Mouse (Mus musculus) myocyte (in vitro differentiated cells): ENCODE measurements at regions not wholly inside any gene's neighbourhood (a gene's known extent, or its start where the extent isn't known, plus 50 kb on each side); places are given as distances from the start of the nearest gene placed in this dataset.
"Not testable (repeated sequence)": the region's sequence is repeated elsewhere in the genome, so short reads cannot be mapped to it uniquely, and the experiment has no call there.

Experiments
- H3K27me3 ChIP-seq: one replicate; pipeline ENCODE4 v1.6.1; 2011; ENCODE audit not compliant: control insufficient read depth, insufficient read depth, insufficient read length
- H3K36me3 ChIP-seq: one replicate; pipeline ENCODE4 v1.6.1; 2011; ENCODE audit not compliant: control insufficient read depth, insufficient read depth
- H3K4me2 ChIP-seq: one replicate; pipeline ENCODE4 v1.6.1; 2011; ENCODE audit warnings: low read depth, control low read depth
- H3K4me3 ChIP-seq: one replicate; pipeline ENCODE4 v1.5.1; 2011; ENCODE audit warnings: mild to moderate bottlenecking, control low read depth, moderate library complexity
- H3K79me2 ChIP-seq: one replicate; pipeline ENCODE4 v1.6.1; 2011; ENCODE audit not compliant: control insufficient read depth, insufficient read depth
- H3ac ChIP-seq: one replicate; pipeline ENCODE4 v1.6.1; 2011; ENCODE audit not compliant: control insufficient read depth, insufficient read length
- CEBPB ChIP-seq: IDR thresholded peaks from 2 replicates; pipeline ENCODE4 v1.6.1; 2011; ENCODE audit warnings: mild to moderate bottlenecking, moderate library complexity; ENCODE audit not compliant: poor library complexity, insufficient read depth, severe bottlenecking
- E2F4 ChIP-seq: IDR thresholded peaks from one replicate; pipeline ENCODE4 v1.6.1; 2011; ENCODE audit warnings: mild to moderate bottlenecking, control low read depth, moderate library complexity; ENCODE audit not compliant: insufficient read depth
- MAX ChIP-seq: IDR thresholded peaks from one replicate; pipeline ENCODE4 v1.6.1; 2011; ENCODE audit warnings: low read depth, mild to moderate bottlenecking, control low read depth
- MYOD1 ChIP-seq, 3 experiments: IDR thresholded peaks; one replicate each; pipeline ENCODE4 v1.6.1; 2011; ENCODE audit warnings: control low read depth in 2 of 3, low read depth in 2 of 3, mild to moderate bottlenecking in 2 of 3, moderate library complexity in 1 of 3; ENCODE audit not compliant: insufficient read length in 2 of 3, control insufficient read depth in 1 of 3
- MYOG ChIP-seq, 3 experiments: IDR thresholded peaks; one replicate each; pipeline ENCODE4 v1.6.1; 2011; ENCODE audit warnings: control low read depth in 2 of 3, low read depth in 2 of 3, mild to moderate bottlenecking in 2 of 3; ENCODE audit not compliant: insufficient read length in 2 of 3, control insufficient read depth in 1 of 3, insufficient read depth in 1 of 3
- POLR2A ChIP-seq: IDR thresholded peaks from one replicate; pipeline ENCODE4 v1.6.1; 2011; ENCODE audit warnings: low read depth, mild to moderate bottlenecking, control low read depth, moderate library complexity; ENCODE audit not compliant: insufficient read length
- POLR2AphosphoS2 ChIP-seq: IDR thresholded peaks from one replicate; pipeline ENCODE4 v1.6.1; 2011; ENCODE audit warnings: low read depth, control low read depth; ENCODE audit not compliant: insufficient read length
- REST ChIP-seq: IDR thresholded peaks from one replicate; pipeline ENCODE4 v1.6.1; 2011; ENCODE audit warnings: mild to moderate bottlenecking, control low read depth, moderate library complexity; ENCODE audit not compliant: insufficient read depth, insufficient read length
- SRF ChIP-seq: IDR thresholded peaks from one replicate; pipeline ENCODE4 v1.6.1; 2011; ENCODE audit warnings: low read depth; ENCODE audit not compliant: control insufficient read depth, insufficient read length
- TCF12 ChIP-seq: IDR thresholded peaks from one replicate; pipeline ENCODE4 v1.6.1; 2011; ENCODE audit warnings: mild to moderate bottlenecking, control low read depth; ENCODE audit not compliant: poor library complexity, insufficient read depth, severe bottlenecking
- TCF3 ChIP-seq: IDR thresholded peaks from one replicate; pipeline ENCODE4 v1.6.1; 2011; ENCODE audit warnings: low read depth, control low read depth; ENCODE audit not compliant: insufficient read length
- USF1 ChIP-seq: IDR thresholded peaks from one replicate; pipeline ENCODE4 v1.6.1; 2011; ENCODE audit warnings: low read depth, mild to moderate bottlenecking, control low read depth, moderate library complexity

- no peak overlapping the region for H3K4me2 ChIP-seq
- H3K4me3 ChIP-seq = no peak overlapping the region
- no peak overlapping the region for H3ac ChIP-seq
- TF ChIP-seq TCF12 (no peak), SRF (no peak), CEBPB (no peak), POLR2A (no peak)
- H3K79me2 ChIP-seq = no peaks in the 10 kb centered on the region
- H3K36me3 ChIP-seq = no peaks in the 10 kb centered on the region
- H3K27me3 ChIP-seq = no peaks in the 10 kb centered on the region
Measured at GRCm38 (mm10) chr5:50196423-50196822, 137.6 kb upstream of the Adgra3 start.

- Histone ChIP-seq H3ac (no peak overlapping the region), H3K4me3 (no peak overlapping the region), H3K79me2 (no peaks in the 10 kb centered on the region), H3K4me2 (no peak overlapping the region), H3K27me3 (no peaks in the 10 kb centered on the region), H3K36me3 (no peaks in the 10 kb centered on the region)
- TF ChIP-seq SRF = no peak
- TF ChIP-seq USF1 = no peak
- TF ChIP-seq POLR2AphosphoS2 = no peak
- no peak for TF ChIP-seq POLR2A
- no peak for TF ChIP-seq CEBPB
- no peak for TF ChIP-seq E2F4
- no peak for TF ChIP-seq TCF3
- no peak for TF ChIP-seq MYOG (IDR thresholded peaks at IDR 0.05; ENCODE audit: control insufficient read depth in 1 of 3, insufficient read depth in 1 of 3, insufficient read length in 2 of 3, low read depth in 2 of 3)
- no peak for TF ChIP-seq TCF12
- TF ChIP-seq MAX = no peak
- TF ChIP-seq REST = no peak
- TF ChIP-seq MYOD1 (IDR thresholded peaks at IDR 0.05; ENCODE audit: control insufficient read depth in 1 of 3, insufficient read length in 2 of 3, low read depth in 2 of 3) = no peak
Measured at GRCm38 (mm10) chr5:50195993-50196392, 137.2 kb upstream of the Adgra3 start.

- no peaks in the 10 kb centered on the region for H3K79me2 ChIP-seq
- no peak overlapping the region for H3K4me2 ChIP-seq
- H3K36me3 ChIP-seq = no peaks in the 10 kb centered on the region
- H3K27me3 ChIP-seq = no peaks in the 10 kb centered on the region
- no peak overlapping the region for H3K4me3 ChIP-seq
- TF ChIP-seq TCF3 (no peak), E2F4 (no peak), POLR2AphosphoS2 (no peak), MYOD1 (IDR thresholded peaks at IDR 0.05; ENCODE audit: control insufficient read depth in 1 of 3, insufficient read length in 2 of 3, low read depth in 2 of 3) (no peak), SRF (no peak), USF1 (no peak), MAX (no peak), REST (no peak), POLR2A (no peak)
- no peak overlapping the region for H3ac ChIP-seq
Measured at GRCm38 (mm10) chr5:50189394-50189793, 130.6 kb upstream of the Adgra3 start.

- TF ChIP-seq SRF = no peak
- no peak for TF ChIP-seq E2F4
- no peak for TF ChIP-seq POLR2AphosphoS2
- no peak for TF ChIP-seq TCF3
- no peak for TF ChIP-seq MYOD1 (IDR thresholded peaks at IDR 0.05; ENCODE audit: control insufficient read depth in 1 of 3, insufficient read length in 2 of 3, low read depth in 2 of 3)
- TF ChIP-seq MYOG (IDR thresholded peaks at IDR 0.05; ENCODE audit: control insufficient read depth in 1 of 3, insufficient read depth in 1 of 3, insufficient read length in 2 of 3, low read depth in 2 of 3) = no peak
- TF ChIP-seq POLR2A = no peak
- TF ChIP-seq MAX = no peak
- TF ChIP-seq CEBPB = no peak
- TF ChIP-seq TCF12 = no peak
- no peak for TF ChIP-seq USF1
- no peak for TF ChIP-seq REST
- no peaks in the 10 kb centered on the region for H3K27me3 ChIP-seq
- H3ac ChIP-seq = no peak overlapping the region
- no peak overlapping the region for H3K4me3 ChIP-seq
- H3K4me2 ChIP-seq = no peak overlapping the region
- H3K36me3 ChIP-seq = no peaks in the 10 kb centered on the region
- H3K79me2 ChIP-seq = no peaks in the 10 kb centered on the region
Measured at GRCm38 (mm10) chr5:50182721-50183120, 123.9 kb upstream of the Adgra3 start.

- H3K79me2 ChIP-seq = no peaks in the 10 kb centered on the region
- no peak overlapping the region for H3K4me2 ChIP-seq
- H3K27me3 ChIP-seq = no peaks in the 10 kb centered on the region
- H3K4me3 ChIP-seq = no peak overlapping the region
- no peak for TF ChIP-seq MYOG (IDR thresholded peaks at IDR 0.05; ENCODE audit: control insufficient read depth in 1 of 3, insufficient read depth in 1 of 3, insufficient read length in 2 of 3, low read depth in 2 of 3)
- H3ac ChIP-seq = no peak overlapping the region
- H3K36me3 ChIP-seq = no peaks in the 10 kb centered on the region
Measured at GRCm38 (mm10) chr5:50156557-50156956, 97.8 kb upstream of the Adgra3 start.

- not testable (repeated sequence) for H3K79me2 ChIP-seq, H3K27me3 ChIP-seq, H3K4me2 ChIP-seq, H3K4me3 ChIP-seq, H3ac ChIP-seq, H3K36me3 ChIP-seq
Measured at GRCm38 (mm10) chr5:50155170-50155860, 96.5 kb upstream of the Adgra3 start.
